Mouse (Mus musculus) left cerebral cortex, postnatal 4 days (tissue): ENCODE data around the gene Pitx1. TPM values are rescaled to one million over a fixed set of nuclear protein-coding genes. Genes with fewer than 3 reads are reported as not detected.

Experiments used
- DNase-seq: peaks from one replicate; pipeline ENCODE4 v3.0.0-alpha.2; 2022
- intact Hi-C: fragments of 180-260 bp; cut with DNase I; formaldehyde crosslinking; loops from one replicate; pipeline ENCODE4 v1.15.1; 2025
- total RNA-seq, 2 experiments: library from RNA; stranded (reverse); gene quantifications; 2 replicates each; pipeline ENCODE4 v1.2.3; 2021

Gene Pitx1
- not detected for total RNA-seq

- intact Hi-C loops, result loop anchor here (10.0 kb wide), 1 partner anchor 239 kb away; no protein-coding TSS in a partner anchor
- no peak for DNase-seq
Observed at GRCm38 (mm10) chr13:55836142-55836625, at the start of gene Pitx1. Gene Pitx1 (minus strand): TSS chr13:55836192.

- intact Hi-C loops, result no loop called here
Observed at GRCm38 (mm10) chr13:55881431-55882202, 45.6 kb upstream of the Pitx1 start.

GRCm38 (mm10) chr13:55878353-55878752, 42.4 kb upstream of the Pitx1 start:
- DNase-seq, result no peak

More at GRCm38 (mm10) chr13:55881431-55882202, 45.6 kb upstream of the Pitx1 start:
- DNase-seq, result no peak

GRCm38 (mm10) chr13:55871410-55871809, 35.4 kb upstream of the Pitx1 start:
- no peak for DNase-seq
- intact Hi-C loops, result no loop called here

More at GRCm38 (mm10) chr13:55878353-55878752, 42.4 kb upstream of the Pitx1 start:
- intact Hi-C loops, result no loop called here

- intact Hi-C loops, result no loop called here
- no peak for DNase-seq
Observed at GRCm38 (mm10) chr13:55870001-55870400, 34.0 kb upstream of the Pitx1 start.

- intact Hi-C loops, result no loop called here
- no peak for DNase-seq
Observed at GRCm38 (mm10) chr13:55867540-55868103, 31.6 kb upstream of the Pitx1 start.

GRCm38 (mm10) chr13:55860483-55860882, 24.5 kb upstream of the Pitx1 start:
- no peak for DNase-seq
- intact Hi-C loops, result no loop called here

GRCm38 (mm10) chr13:55858463-55858862, 22.5 kb upstream of the Pitx1 start:
- DNase-seq, result no peak
- intact Hi-C loops, result no loop called here

GRCm38 (mm10) chr13:55855793-55856192, 19.8 kb upstream of the Pitx1 start:
- DNase-seq, result no peak
- intact Hi-C loops, result no loop called here

GRCm38 (mm10) chr13:55852205-55852604, 16.2 kb upstream of the Pitx1 start:
- intact Hi-C loops, result no loop called here
- no peak for DNase-seq

GRCm38 (mm10) chr13:55850726-55851125, 14.7 kb upstream of the Pitx1 start:
- intact Hi-C loops, result no loop called here
- DNase-seq, result no peak

- DNase-seq, result no peak
- intact Hi-C loops, result no loop called here
Observed at GRCm38 (mm10) chr13:55848604-55849190, 12.7 kb upstream of the Pitx1 start.

GRCm38 (mm10) chr13:55847805-55848204, 11.8 kb upstream of the Pitx1 start:
- DNase-seq, result no peak
- intact Hi-C loops, result no loop called here

- no peak for DNase-seq
- intact Hi-C loops, result no loop called here
Observed at GRCm38 (mm10) chr13:55843700-55844099, 7.7 kb upstream of the Pitx1 start.

GRCm38 (mm10) chr13:55840223-55840622, 4.2 kb upstream of the Pitx1 start:
- DNase-seq, result no peak
- intact Hi-C loops, result no loop called here

GRCm38 (mm10) chr13:55836786-55837780, 1.1 kb upstream of the Pitx1 start:
- intact Hi-C loops, result loop anchor here (10.0 kb wide), 1 partner anchor 238 kb away; no protein-coding TSS in a partner anchor
- DNase-seq, result no peak

- no peak for DNase-seq
- intact Hi-C loops, result loop anchor here (10.0 kb wide), 1 partner anchor 239 kb away; no protein-coding TSS in a partner anchor
Observed at GRCm38 (mm10) chr13:55835548-55836097, 369 bp downstream of the Pitx1 start.

- intact Hi-C loops, result loop anchor here (5.0 to 10.0 kb wide), 2 partner anchors 128 to 240 kb away; no protein-coding TSS in a partner anchor
- DNase-seq, result no peak
Observed at GRCm38 (mm10) chr13:55834667-55835066, 1.3 kb downstream of the Pitx1 start.

- intact Hi-C loops, result loop anchor here (5.0 to 10.0 kb wide), 2 partner anchors 128 to 241 kb away; no protein-coding TSS in a partner anchor
- no peak for DNase-seq
Observed at GRCm38 (mm10) chr13:55833921-55834320, 2.1 kb downstream of the Pitx1 start.

- intact Hi-C loops, result loop anchor here (5.0 to 10.0 kb wide), 2 partner anchors 130 to 242 kb away; no protein-coding TSS in a partner anchor
- DNase-seq, result no peak
Observed at GRCm38 (mm10) chr13:55832602-55833001, 3.4 kb downstream of the Pitx1 start.
